Mouse (Mus musculus) kidney, adult 2 months (tissue): ENCODE results near the gene Zfp607b. TPM values are rescaled to one million over a fixed set of nuclear protein-coding genes. Genes with fewer than 3 reads are reported as not detected.
A peak's percentile ranks its signal among the peaks of the same experiment; 100 is the strongest.

Source experiments
- DNase-seq: peaks from one replicate; pipeline ENCODE4 v3.0.0; 2021
- H3K27ac ChIP-seq: fragments of 200-500 bp; 2 replicates; pipeline ENCODE4 v1.5.1; 2012; ENCODE audit warnings: low read depth, low read length, control low read depth, inconsistent platforms; ENCODE audit not compliant: insufficient read depth
- H3K27me3 ChIP-seq: fragments of 200-500 bp; replicated peaks from 2 replicates; pipeline ENCODE4 v1.6.1; 2012; ENCODE audit warnings: mild to moderate bottlenecking, moderate library complexity, low read length, inconsistent platforms; ENCODE audit not compliant: control insufficient read depth, insufficient read depth
- H3K36me3 ChIP-seq: fragments of 200-500 bp; 2 replicates; pipeline ENCODE4 v1.6.1; 2012; ENCODE audit warnings: mild to moderate bottlenecking, moderate library complexity, low read length, inconsistent platforms; ENCODE audit not compliant: control insufficient read depth, insufficient read depth
- H3K4me1 ChIP-seq: fragments of 200-500 bp; 2 replicates; pipeline ENCODE4 v1.6.1; 2011; ENCODE audit warnings: low read length; ENCODE audit not compliant: control insufficient read depth, insufficient read depth
- H3K4me3 ChIP-seq: fragments of 200-500 bp; 2 replicates; pipeline ENCODE4 v1.5.1; 2011; ENCODE audit warnings: mild to moderate bottlenecking, low read depth, low read length, control low read depth; ENCODE audit not compliant: insufficient read depth
- CTCF ChIP-seq: fragments of 200-500 bp; conservative IDR thresholded peaks from 2 replicates; pipeline ENCODE4 v1.5.1; 2011; ENCODE audit warnings: low read depth, mild to moderate bottlenecking, control low read depth, low read length, moderate library complexity, mixed read lengths; ENCODE audit not compliant: insufficient read depth, insufficient read length
- POLR2A ChIP-seq: fragments of 200-500 bp; IDR thresholded peaks from one replicate; pipeline ENCODE4 v1.6.1; 2011; ENCODE audit warnings: low read depth, low read length, control low read depth
- WGBS: fragments of 180-500 bp; shearing (Covaris S2); methylation state at CpG from one replicate; pipeline ENCODE4 v1.1.7; 2018; 5-methylcytosine and 5-hydroxymethylcytosine counted together
- polyA plus RNA-seq: library from polyadenylated mRNA; depleted of rRNA; stranded (reverse); fragments of >200 nt; gene quantifications from 2 replicates; pipeline ENCODE4 v1.2.3, GENCODE M21; 2012

Zfp607b gene
- polyA plus RNA-seq, 1 experiment = 1.1 TPM

DNA sequence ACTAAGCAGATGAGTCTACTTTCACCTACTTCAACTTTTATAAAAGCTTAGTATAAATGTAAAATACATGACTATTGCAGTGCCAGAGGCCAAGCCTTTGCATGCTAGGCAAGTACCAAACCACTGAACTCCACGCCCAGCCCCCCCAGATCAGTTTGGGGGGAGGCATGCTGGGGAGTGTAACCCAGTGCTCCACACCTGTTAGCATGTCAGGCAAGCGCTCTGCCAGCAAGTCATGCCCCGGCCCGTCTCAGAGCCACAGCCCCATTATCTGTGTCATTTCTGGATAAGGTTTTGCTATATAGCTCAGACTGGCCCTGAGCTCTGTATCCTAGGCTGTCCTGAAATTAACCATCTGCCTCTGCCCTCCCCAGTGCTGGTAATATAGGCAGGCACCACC is 27.1 kb upstream of the Zfp607b start:
- TF ChIP-seq POLR2A (no peak), CTCF (no peak)
- Histone ChIP-seq H3K36me3 (no peaks in the 10 kb centered on the region), H3K27me3 (no peaks in the 10 kb centered on the region), H3K4me3 (no peak overlapping the region), H3K27ac (no peak overlapping the region), H3K4me1 (no peaks in the 10 kb centered on the region)
- DNase-seq = no peak
- 90% methylated on average over 4 of the region's 4 CpGs for WGBS

DNA sequence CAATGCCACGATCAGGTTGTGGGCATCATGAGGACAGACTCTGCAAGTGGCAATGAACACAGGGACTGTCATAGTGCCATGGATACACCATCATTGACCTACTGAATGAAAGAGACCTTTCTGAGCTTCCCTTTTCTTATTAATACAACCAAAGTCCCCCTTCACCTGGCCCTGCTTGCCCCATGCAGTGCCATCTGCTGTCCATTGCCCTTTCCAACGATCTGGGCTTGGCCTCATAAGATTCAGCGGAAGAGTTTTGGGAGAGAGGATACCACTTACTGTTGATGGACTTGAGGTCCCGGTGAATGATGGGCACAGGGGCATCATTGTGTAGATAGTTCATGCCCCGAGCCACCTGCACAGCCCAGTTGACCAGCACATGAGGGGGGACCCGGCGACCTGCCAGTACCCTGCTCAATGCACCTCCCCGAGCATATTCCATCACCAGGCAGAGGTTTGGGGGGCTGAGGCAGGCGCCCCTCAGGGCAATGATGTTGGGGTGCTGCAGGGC is 16.0 kb upstream of the Zfp607b start:
- Histone ChIP-seq H3K4me3 (peak overlapping the region; percentile 65), H3K4me1 (peaks cover 5% of the 10 kb centered on the region; the same call in 1 of the 2 replicates), H3K27me3 (no peaks in the 10 kb centered on the region), H3K36me3 (no peaks in the 10 kb centered on the region), H3K27ac (no peak overlapping the region)
- 45% methylated on average over 9 of the region's 9 CpGs for WGBS
- no peak for DNase-seq
- 0 out of 2 replicates have a peak, but pooled peaks have one; percentile 13 for TF ChIP-seq CTCF
- no peak for TF ChIP-seq POLR2A

DNA sequence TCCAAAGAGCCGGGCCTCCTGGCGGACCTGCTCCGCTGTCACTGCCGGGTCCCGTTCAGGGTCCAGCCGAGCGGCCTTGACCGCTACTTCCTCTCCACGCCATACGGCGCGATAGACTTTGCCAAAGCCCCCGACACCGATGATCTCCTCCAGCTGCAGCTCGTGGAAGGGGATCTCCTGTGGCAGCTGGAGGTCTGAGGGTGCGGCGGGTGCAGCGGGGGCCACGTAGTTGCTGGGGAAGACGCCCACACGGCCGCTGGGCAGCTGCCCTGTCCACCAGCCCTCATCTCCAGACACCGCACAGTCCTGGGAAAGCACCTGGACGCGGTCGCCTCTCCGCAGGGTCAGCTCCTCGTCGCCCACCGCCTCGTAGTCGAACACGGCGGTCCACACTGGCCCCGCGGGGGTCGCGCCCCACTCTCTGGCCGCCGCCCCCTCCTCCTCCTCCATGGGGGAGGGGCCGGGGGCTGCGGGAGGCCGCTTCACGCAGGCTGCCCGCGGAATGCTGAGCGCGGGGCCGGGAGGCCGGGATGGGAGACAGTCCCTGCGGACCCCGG is 15.5 kb upstream of the Zfp607b start:
- 2% methylated on average over 52 of the region's 52 CpGs for whole genome bisulfite sequencing
- H3K27ac ChIP-seq = no peak overlapping the region
- H3K4me1 ChIP-seq = peaks cover 5% of the 10 kb centered on the region; the same call in 1 of the 2 replicates
- TF ChIP-seq CTCF (no peak), POLR2A (no peak)
- H3K4me3 ChIP-seq = peak overlapping the region; percentile 65
- no peaks in the 10 kb centered on the region for H3K27me3 ChIP-seq
- H3K36me3 ChIP-seq = no peaks in the 10 kb centered on the region
- no peak for DNase-seq

DNA sequence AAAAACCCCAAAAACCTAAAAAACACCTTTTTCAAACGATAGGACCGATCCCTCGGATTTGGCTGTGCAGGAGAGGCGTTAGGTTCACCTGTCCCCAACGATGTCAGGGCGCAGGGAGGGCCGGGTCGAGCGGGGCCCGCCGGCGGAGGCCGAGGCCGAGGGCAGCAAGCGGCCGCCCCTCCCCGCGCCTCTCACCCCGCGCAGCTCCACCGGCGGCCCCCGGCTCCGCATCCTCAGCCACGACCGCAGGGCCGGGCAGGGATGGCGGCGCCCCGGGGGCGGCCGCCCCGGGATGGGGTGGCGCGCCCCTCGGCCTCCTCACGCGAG is 15.0 kb upstream of the Zfp607b start:
- WGBS = under 1% methylated on average over 26 of the region's 38 CpGs
- no peak for TF ChIP-seq CTCF
- no peak for TF ChIP-seq POLR2A

DNA sequence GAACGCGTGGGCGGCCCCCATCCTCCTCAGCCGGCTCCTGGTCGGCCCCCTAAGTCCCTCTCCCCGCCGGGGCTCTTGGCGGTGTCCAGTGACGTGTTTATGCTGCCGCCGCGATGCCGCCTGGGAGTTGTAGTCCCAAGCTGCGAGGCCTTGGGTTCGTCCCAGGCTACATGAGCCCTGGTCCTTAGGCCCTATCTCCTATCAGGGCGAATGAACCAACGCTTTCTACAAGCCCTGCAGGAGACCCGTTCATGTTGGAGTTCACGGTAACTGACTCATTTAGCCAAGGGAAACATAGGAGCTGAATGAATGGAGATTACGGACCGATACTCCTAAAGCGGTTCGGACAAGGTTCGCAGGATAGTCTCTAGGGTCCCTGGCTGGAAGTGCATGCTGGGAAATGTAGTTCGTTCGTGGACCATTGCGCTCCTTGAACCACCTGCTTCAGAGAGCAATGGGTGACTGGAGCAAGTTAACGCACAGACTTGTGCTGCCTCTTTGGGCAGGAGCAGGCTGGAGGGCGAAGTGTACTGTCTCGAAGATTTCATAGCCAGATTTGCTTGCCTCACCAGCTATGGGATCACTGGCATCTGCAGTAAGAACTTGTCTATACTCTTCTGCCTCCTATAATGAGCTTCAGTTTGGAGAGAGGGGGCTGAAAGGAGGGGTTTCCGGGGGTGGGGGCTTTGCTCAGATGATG is 14.5 kb upstream of the Zfp607b start, which contains the start of gene Map3k10:
Map3k10 (minus strand) TSS at position 77 of the 700 bp plus-strand sequence.
- no peaks in the 10 kb centered on the region for H3K36me3 ChIP-seq
- no peak for TF ChIP-seq POLR2A
- no peak for TF ChIP-seq CTCF
- DNase-seq = peak; percentile 96
- WGBS = under 1% methylated on average over 31 of the region's 31 CpGs
- no peaks in the 10 kb centered on the region for H3K27me3 ChIP-seq
- peaks cover 5% of the 10 kb centered on the region; the same call in 1 of the 2 replicates for H3K4me1 ChIP-seq
- H3K27ac ChIP-seq = peak within 1 kb of the TSS; percentile 79
- H3K4me3 ChIP-seq = peak within 1 kb of the TSS; percentile 65

More for the DNA sequence above, 15.0 kb upstream of the Zfp607b start:
- Histone ChIP-seq H3K27me3 (no peaks in the 10 kb centered on the region), H3K4me1 (peaks cover 5% of the 10 kb centered on the region; the same call in 1 of the 2 replicates), H3K27ac (no peak overlapping the region), H3K36me3 (no peaks in the 10 kb centered on the region), H3K4me3 (peak overlapping the region; percentile 65)
- no peak for DNase-seq

DNA sequence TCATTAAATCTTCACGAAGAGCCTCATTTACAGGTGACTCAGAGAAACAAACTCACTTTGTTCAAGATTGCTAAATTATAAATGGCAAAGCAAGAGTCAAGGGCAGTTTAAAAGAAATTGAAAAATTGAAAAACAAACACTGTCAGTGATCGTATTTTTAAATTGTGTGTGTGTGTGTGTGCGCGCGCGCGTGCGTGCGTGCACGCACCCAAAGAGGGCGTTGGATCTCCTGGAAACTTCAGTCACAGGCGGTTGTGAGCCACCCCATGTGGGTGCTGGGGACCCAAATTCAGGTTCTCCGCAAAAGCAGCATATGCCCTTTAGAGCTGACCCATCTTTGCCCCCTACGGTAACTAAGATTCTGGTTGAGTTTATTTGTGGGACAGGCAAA is 13.9 kb upstream of the Zfp607b start:
- no peak for DNase-seq
- Histone ChIP-seq H3K4me3 (no peak overlapping the region), H3K36me3 (no peaks in the 10 kb centered on the region), H3K4me1 (peaks cover 5% of the 10 kb centered on the region; the same call in 1 of the 2 replicates), H3K27ac (no peak overlapping the region), H3K27me3 (no peaks in the 10 kb centered on the region)
- TF ChIP-seq CTCF (no peak), POLR2A (no peak)
- 31% methylated on average over 14 of the region's 14 CpGs for WGBS

DNA sequence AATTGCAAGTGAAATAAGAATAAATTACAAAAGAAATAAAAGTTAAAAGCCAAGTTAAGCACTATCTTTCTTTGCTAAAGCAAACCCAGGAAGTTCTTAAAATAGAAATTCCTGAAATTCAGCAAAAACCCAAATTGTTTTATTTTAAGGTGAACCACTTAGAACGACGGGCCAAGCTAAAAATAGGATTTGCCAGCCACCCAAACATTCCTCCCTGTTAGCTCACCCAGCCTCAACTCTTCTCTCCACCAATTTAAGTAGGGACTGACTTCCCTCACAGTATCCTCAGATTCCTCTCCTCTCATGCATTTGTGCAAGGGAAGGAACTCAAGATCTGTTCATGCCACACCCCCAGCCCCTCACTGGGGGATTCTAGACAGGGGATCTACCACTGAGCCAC is 5.9 kb upstream of the Zfp607b start:
- Histone ChIP-seq H3K4me3 (no peak overlapping the region), H3K27ac (no peak overlapping the region), H3K4me1 (peaks cover 1% of the 10 kb centered on the region; the same call in 1 of the 2 replicates), H3K27me3 (no peaks in the 10 kb centered on the region), H3K36me3 (no peaks in the 10 kb centered on the region)
- TF ChIP-seq CTCF (no peak), POLR2A (no peak)
- DNase-seq = no peak
- 48% methylated on average over 2 of the region's 2 CpGs for WGBS
